19 mouse cellular contexts compared by ENCODE assay signal in genomic region chr2:133152461-133152860, GRCm38 (mm10).
DNase-seq lines count a peak whose midpoint lies in the region; ATAC-seq and TF ChIP-seq lines count a peak whose summit lies in the region.
"Had no signal": no experiment of that assay in that cellular context is flagged by ENCODE, and none has a peak within 500 bp of the region (broad histone marks: within the 10 kb centered on the region; RNA-seq: fewer than 3 reads in every experiment).

No protein-coding gene starts in this region.

- TF ChIP-seq CTCF in lung, postnatal 0 days (IDR thresholded peaks at IDR 0.05) = no peak

- peak; percentile 71; the same call in 1 of the 2 replicates for ATAC-seq in lung, embryonic 16.5 days (ENCODE audit: low read depth)
- ATAC-seq in lung, postnatal 0 days = peak; percentile 62
- ATAC-seq: activated CD4-positive, CD25-positive, alpha-beta regulatory T cell, adult 4 months; CD4-positive, CD25-positive, alpha-beta regulatory T cell, adult 4 months; Patski had no signal

- no peaks in the 10 kb centered on the region for H3K27me3 ChIP-seq in lung, embryonic 16.5 days (ENCODE audit: control insufficient read depth, insufficient read depth, low read depth, low read length)
- H3K27me3 ChIP-seq in lung, postnatal 0 days (replicated peaks; ENCODE audit: insufficient read depth, low read length) = no peaks in the 10 kb centered on the region
- H3K27me3 ChIP-seq: CH12.LX, Patski had no signal

- H3K27ac ChIP-seq in lung, embryonic 16.5 days (ENCODE audit: low read length) = no peak overlapping the region
- H3K27ac ChIP-seq in lung, postnatal 0 days (ENCODE audit: low read length) = no peak overlapping the region

- no peaks in the 10 kb centered on the region for H3K36me3 ChIP-seq in lung, embryonic 16.5 days (ENCODE audit: control insufficient read depth, insufficient read depth, low read length)
- H3K36me3 ChIP-seq in lung, postnatal 0 days (ENCODE audit: insufficient read depth, low read length) = no peaks in the 10 kb centered on the region
- H3K36me3 ChIP-seq: G1E had no signal

- no peak overlapping the region for H3K9ac ChIP-seq in lung, embryonic 16.5 days (ENCODE audit: low read length)
- H3K9ac ChIP-seq in lung, postnatal 0 days (replicated peaks; ENCODE audit: low read depth) = no peak overlapping the region

- DNase-seq in lung, postnatal 36 days = no peak
- DNase-seq in lung, postnatal 0 days (ENCODE audit: low spot score) = peak; percentile 15
- DNase-seq in lung, postnatal 10 days = no peak
- DNase-seq: adrenal gland, adult 2 months; adrenal gland, adult 8-10 months; adrenal gland, postnatal 10 days; adrenal gland, postnatal 14 days; adrenal gland, postnatal 25 days; adrenal gland, postnatal 36 days; B cell, adult 2 months; cerebellum, adult 11 months; cerebellum, adult 11-12 months; cerebellum, adult 18-20 months had no signal

- no peak for TF ChIP-seq EP300 in lung, postnatal 0 days (IDR thresholded peaks at IDR 0.05)

- H3K9me3 ChIP-seq in lung, embryonic 16.5 days (ENCODE audit: control insufficient read depth, low read length) = no peaks in the 10 kb centered on the region
- no peaks in the 10 kb centered on the region for H3K9me3 ChIP-seq in lung, postnatal 0 days (ENCODE audit: low read length)

- no peak overlapping the region for H3K4me3 ChIP-seq in lung, embryonic 16.5 days (ENCODE audit: low read length)
- no peak overlapping the region for H3K4me3 ChIP-seq in lung, postnatal 0 days (ENCODE audit: low read depth, low read length)

- no peak overlapping the region for H3K4me2 ChIP-seq in lung, embryonic 16.5 days (ENCODE audit: low read depth, low read length)
- no peak overlapping the region for H3K4me2 ChIP-seq in lung, postnatal 0 days (replicated peaks; ENCODE audit: low read depth, low read length)

- 55% methylated on average over 1 of the region's 1 CpGs for WGBS in lung, embryonic 16.5 days
- 31% methylated on average over 1 of the region's 1 CpGs for WGBS in lung, postnatal 0 days

- no peaks in the 10 kb centered on the region for H3K4me1 ChIP-seq in lung, embryonic 16.5 days (replicated peaks; ENCODE audit: control insufficient read depth, insufficient read depth, low read length)
- no peaks in the 10 kb centered on the region for H3K4me1 ChIP-seq in lung, postnatal 0 days (ENCODE audit: insufficient read depth, low read depth, low read length)
